1 mouse cellular context compared by ENCODE assay signal in the genomic region with DNA sequence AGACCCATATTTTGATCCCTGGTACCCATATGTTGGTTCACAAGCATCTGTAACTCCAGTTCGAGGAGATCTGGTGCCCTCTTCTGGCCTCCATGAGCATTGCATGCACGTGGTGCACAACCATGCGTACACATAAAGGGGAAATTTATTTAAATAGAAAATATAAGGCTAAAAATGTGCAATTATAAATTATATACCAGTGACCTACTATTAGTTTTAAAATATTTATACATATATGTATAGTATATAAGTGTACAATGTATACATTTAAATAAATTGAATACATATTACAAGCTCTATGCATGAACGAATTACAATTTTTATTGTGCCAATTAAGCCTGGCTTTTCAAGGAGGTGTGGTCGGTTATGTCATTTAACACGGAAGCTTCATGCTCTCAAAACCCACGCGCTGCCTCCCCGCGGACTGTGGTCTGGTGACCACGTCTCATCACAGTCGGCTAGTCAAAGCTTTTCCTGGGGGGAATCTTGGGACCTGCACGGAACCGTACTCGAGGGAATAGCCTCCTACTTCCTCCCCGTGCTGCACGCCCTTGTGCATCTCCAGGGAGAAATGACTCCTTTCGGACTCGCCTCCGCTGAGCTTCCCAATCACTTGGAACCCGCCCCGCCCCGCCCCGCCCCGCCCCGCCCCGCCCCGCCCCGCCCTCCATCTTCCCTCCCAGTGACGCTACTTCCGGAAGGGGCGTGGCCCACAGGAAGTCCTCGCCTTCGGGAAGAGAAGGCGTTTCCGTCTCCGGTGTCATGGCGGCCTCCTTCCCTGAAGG.
TF ChIP-seq lines count a peak whose summit lies in the region.

Mettl2 (plus strand) TSS at position 691 of the 785 bp plus-strand sequence.

TF ChIP-seq in MEL, 35 proteins besides CTCF, POLR2A, EP300 and RAD21 (continued from another document):
- peak; percentile 91 for TF ChIP-seq HCFC1 (IDR thresholded peaks at IDR 0.05; ENCODE audit: low read depth, low read length)
TF ChIP-seq in MEL: peak in this region for 17.
